Comparison of ENCODE assay signal across 8 mouse cellular contexts in genomic region chr4:141244401-141244800, GRCm38 (mm10). TPM values are rescaled to one million over a fixed set of nuclear protein-coding genes. Genes with fewer than 3 reads are reported as not detected.
DNase-seq lines count a peak whose midpoint lies in the region; ATAC-seq and TF ChIP-seq lines count a peak whose summit lies in the region.
"Had no signal": no experiment of that assay in that cellular context is flagged by ENCODE, and none has a peak within 500 bp of the region (broad histone marks: within the 10 kb centered on the region; RNA-seq: fewer than 3 reads in every experiment).

No protein-coding gene starts in this region.

- H3K9ac ChIP-seq in lung, embryonic 16.5 days (ENCODE audit: low read length): peak overlapping the region; percentile 62
- peak overlapping the region; percentile 55 for H3K9ac ChIP-seq in intestine, embryonic 16.5 days (ENCODE audit: low read depth, low read length)
- peak overlapping the region; percentile 16; the same call in 1 of the 2 replicates for H3K9ac ChIP-seq in stomach, embryonic 15.5 days

- no peak for TF ChIP-seq CTCF in lung, adult 2 months (IDR thresholded peaks at IDR 0.05; ENCODE audit: insufficient read depth, low read length)

- H3K4me1 ChIP-seq in lung, embryonic 16.5 days (replicated peaks; ENCODE audit: control insufficient read depth, insufficient read depth, low read length): peaks cover 69% of the 10 kb centered on the region
- peaks cover 20% of the 10 kb centered on the region for H3K4me1 ChIP-seq in lung, adult 2 months (ENCODE audit: control insufficient read depth, insufficient read depth, low read length)
- peaks cover 89% of the 10 kb centered on the region for H3K4me1 ChIP-seq in forebrain, embryonic 10.5 days
- peaks cover 78% of the 10 kb centered on the region for H3K4me1 ChIP-seq in intestine, embryonic 16.5 days (ENCODE audit: control insufficient read depth, insufficient read depth, low read length)
- H3K4me1 ChIP-seq in stomach, embryonic 15.5 days: peaks cover 81% of the 10 kb centered on the region

- peak overlapping the region; percentile 48 for H3K4me2 ChIP-seq in lung, embryonic 16.5 days (ENCODE audit: low read depth, low read length)
- H3K4me2 ChIP-seq in intestine, embryonic 16.5 days (ENCODE audit: low read depth, low read length): peak overlapping the region; percentile 27; the same call in 1 of the 2 replicates
- H3K4me2 ChIP-seq in stomach, embryonic 15.5 days: peak overlapping the region; percentile 44

- ATAC-seq in lung, embryonic 16.5 days (ENCODE audit: low read depth): no peak
- no peak for ATAC-seq in intestine, embryonic 16.5 days
- ATAC-seq in stomach, embryonic 15.5 days (ENCODE audit: insufficient read depth, low FRiP score, low read depth): no peak
- no peak for ATAC-seq in CD4-positive, CD25-positive, alpha-beta regulatory T cell, adult 4 months

- no peak for DNase-seq in lung, adult 2 months
- no peak for DNase-seq in forebrain, embryonic 10.5 days (ENCODE audit: extremely low spot score, low spot score)
- DNase-seq in thymus, postnatal 36 days: no peak
- DNase-seq: gastrocnemius, postnatal 36 days had no signal

- TF ChIP-seq POLR2A in lung, adult 2 months (IDR thresholded peaks at IDR 0.05; ENCODE audit: borderline replicate concordance, extremely low read depth, low read depth, low read length): no peak

- H3K27ac ChIP-seq in lung, embryonic 16.5 days (ENCODE audit: low read length): peak overlapping the region; percentile 95
- peak overlapping the region; percentile 72 for H3K27ac ChIP-seq in forebrain, embryonic 10.5 days
- peak overlapping the region; percentile 3; the same call in 1 of the 2 replicates for H3K27ac ChIP-seq in intestine, embryonic 16.5 days (ENCODE audit: low read length)
- peak overlapping the region; percentile 76 for H3K27ac ChIP-seq in stomach, embryonic 15.5 days

- no peaks in the 10 kb centered on the region for H3K9me3 ChIP-seq in lung, embryonic 16.5 days (ENCODE audit: control insufficient read depth, low read length)
- no peaks in the 10 kb centered on the region for H3K9me3 ChIP-seq in forebrain, embryonic 10.5 days
- H3K9me3 ChIP-seq in intestine, embryonic 16.5 days (ENCODE audit: control insufficient read depth, low read length): no peaks in the 10 kb centered on the region
- no peaks in the 10 kb centered on the region for H3K9me3 ChIP-seq in stomach, embryonic 15.5 days

- 46% methylated on average over 5 of the region's 5 CpGs for WGBS in lung, embryonic 16.5 days
- 57% methylated on average over 5 of the region's 5 CpGs for WGBS in lung, adult 2 months
- 45% methylated on average over 5 of the region's 5 CpGs for whole genome bisulfite sequencing in forebrain, embryonic 10.5 days
- 54% methylated on average over 5 of the region's 5 CpGs for WGBS in intestine, embryonic 16.5 days
- 53% methylated on average over 5 of the region's 5 CpGs for WGBS in stomach, embryonic 15.5 days

- H3K4me3 ChIP-seq in lung, embryonic 16.5 days (ENCODE audit: low read length): peak overlapping the region; percentile 45
- H3K4me3 ChIP-seq in lung, adult 2 months (replicated peaks; ENCODE audit: extremely low read depth, low read depth, low read length): no peak overlapping the region
- H3K4me3 ChIP-seq in forebrain, embryonic 10.5 days: 0 out of 2 replicates have a peak overlapping the region, but pooled peaks have one; percentile 11
- H3K4me3 ChIP-seq in intestine, embryonic 16.5 days (ENCODE audit: low read length): no peak overlapping the region
- H3K4me3 ChIP-seq in stomach, embryonic 15.5 days (replicated peaks): peak overlapping the region; percentile 40

- H3K27me3 ChIP-seq in lung, embryonic 16.5 days (ENCODE audit: control insufficient read depth, insufficient read depth, low read depth, low read length): peaks cover 32% of the 10 kb centered on the region
- H3K27me3 ChIP-seq in forebrain, embryonic 10.5 days (ENCODE audit: poor library complexity, severe bottlenecking): peaks cover 100% of the 10 kb centered on the region
- H3K27me3 ChIP-seq in intestine, embryonic 16.5 days (replicated peaks; ENCODE audit: control insufficient read depth, insufficient read depth, low read length): peaks cover 6% of the 10 kb centered on the region; the same call in 1 of the 2 replicates
- H3K27me3 ChIP-seq in stomach, embryonic 15.5 days (replicated peaks): peaks cover 25% of the 10 kb centered on the region

- no peaks in the 10 kb centered on the region for H3K36me3 ChIP-seq in lung, embryonic 16.5 days (ENCODE audit: control insufficient read depth, insufficient read depth, low read length)
- H3K36me3 ChIP-seq in forebrain, embryonic 10.5 days (replicated peaks): no peaks in the 10 kb centered on the region
- H3K36me3 ChIP-seq in intestine, embryonic 16.5 days (ENCODE audit: control insufficient read depth, insufficient read depth, low read length): peaks cover 3% of the 10 kb centered on the region; the same call in 1 of the 2 replicates
- H3K36me3 ChIP-seq in stomach, embryonic 15.5 days: no peaks in the 10 kb centered on the region

RNA-seq across cellular contexts. Expression of gene Arhgef19, which starts 5.1 kb away (rescaled TPM):
- polyA plus RNA-seq in lung, embryonic 16.5 days (2015; fragmentation: Nextera tagmentation; extraction: Ambion mirVana): 17.7 and 18.0 TPM in 2 replicates
- polyA plus RNA-seq in lung, adult 2 months (2012; rRNA removed): 11.5 and 15.3 TPM in 2 replicates
- polyA plus RNA-seq in forebrain, embryonic 10.5 days (2016; fragmentation: Nextera tagmentation; extraction: Ambion mirVana): 1.3 and 2.2 TPM in 2 replicates
- 15.0 and 15.1 TPM in 2 replicates for polyA plus RNA-seq in intestine, embryonic 16.5 days (2015; fragmentation: Nextera tagmentation; extraction: Ambion mirVana)
- 20.9 and 24.3 TPM in 2 replicates for polyA plus RNA-seq in stomach, embryonic 15.5 days (2015; fragmentation: Nextera tagmentation; extraction: Ambion mirVana)
- not detected for polyA plus RNA-seq in CD4-positive, CD25-positive, alpha-beta regulatory T cell, adult 4 months (2017; shearing (Covaris generic))

RNA-seq across cellular contexts. Expression of gene Rsg1, which starts 30.6 kb away (rescaled TPM):
- polyA plus RNA-seq in lung, embryonic 16.5 days (2015; fragmentation: Nextera tagmentation; extraction: Ambion mirVana): 5.2 and 7.0 TPM in 2 replicates
- polyA plus RNA-seq in lung, adult 2 months (2012; rRNA removed): 1.9 and 3.7 TPM in 2 replicates
- polyA plus RNA-seq in forebrain, embryonic 10.5 days (2016; fragmentation: Nextera tagmentation; extraction: Ambion mirVana): 7.3 and 7.8 TPM in 2 replicates
- polyA plus RNA-seq in intestine, embryonic 16.5 days (2015; fragmentation: Nextera tagmentation; extraction: Ambion mirVana): 4.2 and 5.1 TPM in 2 replicates
- 5.8 TPM in 2 replicates for polyA plus RNA-seq in stomach, embryonic 15.5 days (2015; fragmentation: Nextera tagmentation; extraction: Ambion mirVana)
- 1 to 10 TPM; 3.0 to 4.7 TPM for polyA plus RNA-seq in CD4-positive, CD25-positive, alpha-beta regulatory T cell, adult 4 months (2017; shearing (Covaris generic))

RNA-seq across cellular contexts. Expression of gene Epha2, which starts 56.6 kb away (rescaled TPM):
- 11.6 and 11.8 TPM in 2 replicates for polyA plus RNA-seq in lung, embryonic 16.5 days (2015; fragmentation: Nextera tagmentation; extraction: Ambion mirVana)
- polyA plus RNA-seq in lung, adult 2 months (2012; rRNA removed): 54.0 and 68.8 TPM in 2 replicates
- polyA plus RNA-seq in forebrain, embryonic 10.5 days (2016; fragmentation: Nextera tagmentation; extraction: Ambion mirVana): 3.3 and 3.7 TPM in 2 replicates
- polyA plus RNA-seq in intestine, embryonic 16.5 days (2015; fragmentation: Nextera tagmentation; extraction: Ambion mirVana): 7.6 and 8.5 TPM in 2 replicates
- polyA plus RNA-seq in stomach, embryonic 15.5 days (2015; fragmentation: Nextera tagmentation; extraction: Ambion mirVana): 5.9 and 7.3 TPM in 2 replicates
- polyA plus RNA-seq in CD4-positive, CD25-positive, alpha-beta regulatory T cell, adult 4 months (2017; shearing (Covaris generic)): under 1 TPM in 1 of 2 experiments, not detected in 1; 0.34 TPM

Comparison
In these comparisons a context has a peak if more than half of its experiments do, and no peak if none do; other contexts are left out.
1. H3K4me3 ChIP-seq: peak in lung, embryonic 16.5 days (single experiment), forebrain, embryonic 10.5 days (single experiment) and stomach, embryonic 15.5 days (single experiment); none in lung, adult 2 months (single experiment) and intestine, embryonic 16.5 days (single experiment).
2. H3K27ac ChIP-seq: peak in every context shown above with its lines; median percentile 95 in lung, embryonic 16.5 days; 76 in stomach, embryonic 15.5 days; 72 in forebrain, embryonic 10.5 days; 3 in intestine, embryonic 16.5 days.
3. Peak in every context shown above with its lines, with median percentiles within 50 percentile points of each other: H3K4me2 ChIP-seq and H3K9ac ChIP-seq.